Mouse (Mus musculus) small intestine, adult 2 months (tissue): ENCODE measurements at regions not wholly inside any gene's neighbourhood (a gene's known extent, or its start where the extent isn't known, plus 50 kb on each side); places are given as distances from the start of the nearest gene placed in this dataset.

Experiments
- CTCF ChIP-seq: fragments of 200-500 bp; IDR thresholded peaks from 2 replicates; pipeline ENCODE4 v1.5.1; 2012; ENCODE audit warnings: low read depth, mild to moderate bottlenecking, control low read depth, inconsistent platforms, low read length, moderate library complexity, mixed read lengths; ENCODE audit not compliant: insufficient replicate concordance, insufficient read length; ENCODE audit errors: extremely low read depth
- POLR2A ChIP-seq: fragments of 200-500 bp; IDR thresholded peaks from 2 replicates; pipeline ENCODE4 v1.6.1; 2012; ENCODE audit warnings: low read depth, mild to moderate bottlenecking, control low read depth, inconsistent platforms, low read length, moderate library complexity

DNA sequence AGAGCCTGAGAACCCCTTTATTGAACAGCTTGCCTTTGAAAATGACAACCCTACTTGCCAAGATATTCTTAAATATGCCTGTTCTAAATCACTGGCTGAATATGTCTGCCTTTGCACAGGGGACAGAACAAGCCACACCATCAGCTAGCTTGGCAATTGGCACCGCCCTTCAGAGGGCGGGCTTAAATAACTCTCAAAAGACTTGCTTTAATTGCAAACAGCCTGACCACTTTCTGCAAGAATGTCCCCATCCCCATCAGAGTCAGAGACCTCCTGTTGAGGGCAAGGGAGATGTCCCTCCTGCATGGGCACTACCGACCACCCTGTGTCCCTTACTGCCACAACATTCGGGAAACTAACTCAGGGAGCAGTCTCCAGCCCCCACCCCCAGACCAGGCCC is 88.4 kb upstream of the Slc1a4 start:
- TF ChIP-seq POLR2A (no peak), CTCF (no peak)
